Mouse (Mus musculus) megakaryocyte, embryonic 14.5 days (primary cell): ENCODE results near the gene Zzz3.

Source experiments
- FLI1 ChIP-seq: IDR thresholded peaks from 2 replicates; pipeline ENCODE4 v1.6.1; 2012; ENCODE audit warnings: low read length, inconsistent platforms, mixed read lengths
- GATA1 ChIP-seq: IDR thresholded peaks from 3 replicates; pipeline ENCODE4 v1.6.1; 2012; ENCODE audit warnings: mixed read lengths, low read length, inconsistent platforms, borderline replicate concordance

GRCm38 (mm10) chr3:152364181-152364580, 31.1 kb upstream of the Zzz3 start:
- TF ChIP-seq FLI1 (no peak), GATA1 (no peak)
